Mouse (Mus musculus) cortical plate, adult 2 months (tissue): Measurements from ENCODE around the gene Fam84a. TPM values are rescaled to one million over a fixed set of nuclear protein-coding genes. Genes with fewer than 3 reads are reported as not detected.
A peak's percentile ranks its signal among the peaks of the same experiment; 100 is the strongest.

ENCODE experiments used
- H3K27ac ChIP-seq: fragments of 200-500 bp; 2 replicates; pipeline ENCODE4 v1.5.1; 2012; ENCODE audit warnings: low read length, control low read depth, inconsistent platforms; ENCODE audit not compliant: insufficient read depth
- H3K4me1 ChIP-seq: fragments of 200-500 bp; 2 replicates; pipeline ENCODE4 v1.6.1; 2011; ENCODE audit warnings: low read length; ENCODE audit not compliant: control insufficient read depth, insufficient read depth
- H3K4me3 ChIP-seq: fragments of 200-500 bp; 2 replicates; pipeline ENCODE4 v1.5.1; 2011; ENCODE audit warnings: mild to moderate bottlenecking, low read length, control low read depth; ENCODE audit not compliant: insufficient read depth
- CTCF ChIP-seq: fragments of 200-500 bp; IDR thresholded peaks from 2 replicates; pipeline ENCODE4 v1.5.1; 2011; ENCODE audit warnings: mild to moderate bottlenecking, control low read depth, low read length; ENCODE audit not compliant: insufficient read depth; ENCODE audit errors: extremely low read depth
- POLR2A ChIP-seq: fragments of 200-500 bp; IDR thresholded peaks from 2 replicates; pipeline ENCODE4 v1.6.1; 2011; ENCODE audit warnings: mild to moderate bottlenecking, low read length, control low read depth; ENCODE audit not compliant: insufficient read depth; ENCODE audit errors: extremely low read depth
- polyA plus RNA-seq: library from polyadenylated mRNA; depleted of rRNA; stranded (reverse); fragments of >200 nt; gene quantifications from 2 replicates; pipeline ENCODE4 v1.2.3, GENCODE M21; 2012

Fam84a gene
- polyA plus RNA-seq, 1 experiment: 30.8 TPM

DNA sequence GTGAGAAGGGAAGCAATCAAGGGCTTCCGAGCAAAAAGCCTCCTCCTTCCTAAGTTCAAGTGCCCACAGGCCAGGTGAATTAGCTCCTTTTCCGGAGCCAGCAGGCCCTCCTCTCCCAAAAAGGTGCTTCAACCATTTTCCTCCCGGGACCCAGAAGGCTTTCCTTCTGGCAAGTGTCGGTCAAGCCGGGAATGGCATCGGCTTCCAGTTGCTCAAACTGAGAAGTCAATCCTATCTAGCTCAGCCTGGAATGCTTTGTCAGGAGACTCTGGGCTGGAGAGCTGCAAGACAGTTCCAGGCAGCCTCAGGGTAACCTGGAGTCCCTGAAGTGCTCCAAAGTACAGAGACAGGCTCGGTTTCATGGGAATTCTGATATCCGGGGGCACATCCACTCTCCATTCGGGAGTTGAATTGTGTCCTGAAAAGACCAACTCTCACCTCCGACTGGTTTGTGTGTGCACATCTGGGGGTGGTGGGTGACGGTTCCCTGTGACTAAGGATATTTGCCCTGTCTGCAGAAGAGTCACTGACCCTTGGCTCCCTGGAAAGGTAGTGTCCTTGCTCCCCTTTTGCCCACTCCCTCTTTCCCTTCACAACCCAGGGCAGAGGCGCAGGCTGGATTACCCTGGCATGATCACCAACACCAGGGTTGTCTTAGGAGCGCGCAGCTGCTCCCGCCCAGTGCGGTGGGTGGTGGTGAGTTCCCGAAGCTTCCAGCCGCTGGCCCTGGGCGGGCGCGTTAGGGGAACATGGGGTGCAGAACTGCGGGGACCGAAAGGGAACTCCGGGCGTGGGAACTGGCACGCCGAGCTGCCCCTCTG, 2.6 kb downstream of the Fam84a start:
- no peak for TF ChIP-seq POLR2A
- TF ChIP-seq CTCF: no peak

DNA sequence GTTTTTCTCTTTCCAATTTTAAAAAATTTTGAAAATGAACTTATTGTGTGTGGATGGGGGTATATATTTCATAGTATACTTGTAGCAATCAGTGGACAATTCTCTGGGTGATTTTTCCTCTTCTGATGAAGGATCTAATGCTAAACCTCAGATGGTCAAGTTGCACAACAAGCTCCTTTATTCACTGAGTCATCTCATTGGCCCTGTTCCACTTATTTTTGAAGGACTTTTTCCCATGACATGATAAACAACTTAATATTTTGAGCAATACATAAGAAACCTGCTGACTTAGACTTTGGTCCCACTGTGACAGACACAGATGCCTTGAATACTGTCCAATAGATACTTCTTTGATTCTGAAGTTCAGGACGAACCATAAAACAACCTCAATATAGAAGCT, 14.8 kb downstream of the Fam84a start:
- Histone ChIP-seq H3K4me3 (no peak overlapping the region), H3K27ac (no peak overlapping the region)
- TF ChIP-seq CTCF: no peak
- TF ChIP-seq POLR2A: no peak

More for the DNA sequence above, 2.6 kb downstream of the Fam84a start:
- H3K27ac ChIP-seq: peak overlapping the region; percentile 5; the same call in 1 of the 2 replicates
- peak overlapping the region; percentile 64 for H3K4me3 ChIP-seq
- H3K4me1 ChIP-seq: no peaks in the 10 kb centered on the region

DNA sequence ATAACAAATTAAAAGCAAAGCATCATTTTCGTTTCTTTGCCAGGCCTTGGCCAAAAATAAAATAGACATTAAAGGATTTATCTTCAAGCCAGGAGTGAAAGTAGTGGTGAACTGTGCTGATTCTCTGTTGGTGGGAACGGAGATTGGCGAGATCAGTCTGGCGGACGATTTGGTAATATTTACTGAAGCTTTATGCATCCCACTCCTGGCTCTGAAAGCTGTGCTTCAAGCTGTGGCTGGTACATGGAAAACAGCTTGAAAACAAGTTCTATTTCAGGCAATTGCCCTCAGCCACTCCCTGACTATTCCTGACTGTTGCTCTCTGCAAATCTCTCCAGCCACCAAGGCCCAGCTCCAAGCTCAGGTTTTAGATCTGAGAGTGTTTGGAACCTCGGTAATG, 37.1 kb downstream of the Fam84a start:
- Histone ChIP-seq H3K27ac (no peak overlapping the region), H3K4me3 (no peak overlapping the region), H3K4me1 (no peaks in the 10 kb centered on the region)
- TF ChIP-seq CTCF (no peak), POLR2A (no peak)

More for the DNA sequence above, 14.8 kb downstream of the Fam84a start:
- no peaks in the 10 kb centered on the region for H3K4me1 ChIP-seq

DNA sequence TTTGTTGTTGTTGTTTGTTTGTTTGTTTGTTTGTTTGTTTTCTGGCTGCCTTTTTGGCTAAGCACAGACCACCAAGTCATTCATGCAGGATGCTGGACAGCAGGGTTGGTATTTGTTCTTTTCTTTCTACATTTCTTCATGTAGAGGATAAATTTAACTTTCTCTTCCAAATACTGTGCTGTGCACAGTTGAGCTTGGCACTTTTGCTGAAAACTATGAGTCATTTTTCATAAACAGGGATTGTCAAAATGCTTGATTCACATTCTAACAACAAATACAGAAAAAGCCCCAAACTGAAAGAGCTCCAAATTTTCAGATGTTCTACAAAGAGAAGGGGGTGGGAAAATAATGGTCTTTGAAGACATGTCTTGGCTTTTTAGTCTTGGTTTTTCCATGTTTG, 54.9 kb downstream of the Fam84a start:
- TF ChIP-seq CTCF (no peak), POLR2A (no peak)
- no peak overlapping the region for H3K4me3 ChIP-seq
- H3K4me1 ChIP-seq: no peaks in the 10 kb centered on the region; the same call in 1 of the 2 replicates
- H3K27ac ChIP-seq: no peak overlapping the region
